Mouse (Mus musculus) heart, adult 11 months (tissue): ENCODE data around the gene Etfb.
"Not testable (repeated sequence)": the region's sequence is repeated elsewhere in the genome, so short reads cannot be mapped to it uniquely, and the experiment has no call there.

Experiments
- DNase-seq: peaks from one replicate; pipeline ENCODE4 v3.0.0; 2022

Gene Etfb

DNA sequence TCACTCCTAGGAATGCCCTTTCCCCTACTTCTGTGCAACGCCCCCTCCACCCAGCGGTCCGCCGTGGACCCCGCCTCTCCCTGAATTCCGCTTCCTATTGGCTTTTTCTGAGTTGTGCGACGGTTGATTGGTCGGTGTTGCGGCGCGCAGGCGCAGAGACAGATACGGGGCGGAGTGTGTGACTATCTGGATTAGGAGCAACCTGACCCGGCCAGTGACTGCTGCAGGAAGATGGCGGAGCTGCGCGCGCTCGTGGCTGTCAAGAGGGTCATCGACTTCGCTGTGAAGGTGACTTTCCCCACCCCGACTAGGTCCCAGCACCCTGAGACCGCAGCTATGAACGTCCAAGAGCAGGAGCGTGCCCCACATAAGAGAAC, at the start of gene Etfb, which contains the start of gene Gm45233:
Gene Etfb (plus strand): TSS at position 167 of the 377 bp plus-strand sequence.
Gene Gm45233 (plus strand): TSS at position 212 of the 377 bp plus-strand sequence.
- peak; percentile 100 for DNase-seq

DNA sequence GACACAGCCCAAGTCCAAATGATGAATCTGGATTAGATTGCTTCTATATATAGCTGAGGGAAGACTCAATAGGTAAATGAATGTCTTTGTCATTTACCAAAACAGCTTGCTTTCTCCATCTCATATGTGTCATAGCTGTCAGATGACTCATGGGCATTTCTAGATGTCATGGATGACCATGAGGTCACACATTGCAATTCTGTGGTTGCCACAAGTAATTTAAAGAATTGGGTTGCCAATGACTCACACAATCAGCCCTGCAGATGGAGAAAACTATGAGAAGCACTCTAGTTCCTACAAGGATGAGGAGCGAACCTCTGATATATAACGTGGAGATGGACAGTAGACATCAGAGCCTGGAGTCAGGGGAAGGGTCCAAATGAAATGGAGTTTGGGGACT, 44.4 kb upstream of the Etfb start:
- peak; percentile 3 for DNase-seq

DNA sequence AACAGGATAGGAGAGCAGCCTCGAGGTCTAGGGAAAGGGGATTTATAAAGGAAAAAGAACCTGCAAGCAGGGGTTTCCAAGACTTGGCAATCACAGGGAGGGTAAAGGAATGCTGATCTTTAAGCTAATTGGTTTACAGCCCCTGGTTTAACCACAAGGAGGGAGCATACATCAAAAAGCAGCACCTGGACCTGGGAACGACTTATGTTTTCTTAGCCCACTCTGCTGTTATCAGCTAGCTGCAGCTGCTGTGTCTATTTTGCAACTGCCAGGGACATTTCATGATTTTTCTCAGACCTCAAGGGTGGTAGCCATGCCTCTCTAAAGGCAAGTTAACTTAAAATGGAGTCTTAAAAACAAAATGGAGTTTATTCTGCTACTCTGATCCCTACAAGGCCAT, 41.2 kb upstream of the Etfb start:
- DNase-seq: peak; percentile 17

GRCm38 (mm10) chr7:43407573-43407972, 36.3 kb upstream of the Etfb start:
- peak; percentile 6 for DNase-seq

- no peak for DNase-seq
These were observed 35.7 kb upstream of the Etfb start, which contains the start of gene Siglecg for GRCm38 (mm10) chr7:43408131-43408553. Gene Siglecg, plus strand, starts transcription at chr7:43408204.

GRCm38 (mm10) chr7:43409084-43409483, 34.8 kb upstream of the Etfb start:
- DNase-seq: no peak

DNA sequence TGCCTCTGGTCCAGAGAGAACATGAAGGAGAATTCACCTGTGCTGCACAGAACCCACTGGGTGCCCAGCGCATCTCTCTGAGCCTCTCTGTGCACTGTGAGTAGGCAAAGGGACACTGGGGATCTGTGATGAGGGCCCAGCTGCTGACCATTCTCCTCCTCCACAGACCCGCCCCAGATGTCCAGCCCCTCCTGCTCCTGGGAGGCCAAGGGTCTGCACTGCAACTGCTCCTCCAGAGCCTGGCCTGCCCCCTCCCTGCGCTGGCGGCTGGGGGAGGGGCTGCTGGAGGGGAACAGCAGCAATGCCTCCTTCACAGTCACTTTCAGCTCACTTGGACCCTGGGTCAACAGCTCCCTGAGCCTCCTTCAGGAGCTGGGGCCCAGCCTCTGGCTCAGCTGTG, 32.2 kb upstream of the Etfb start:
- DNase-seq: not testable (repeated sequence)

DNA sequence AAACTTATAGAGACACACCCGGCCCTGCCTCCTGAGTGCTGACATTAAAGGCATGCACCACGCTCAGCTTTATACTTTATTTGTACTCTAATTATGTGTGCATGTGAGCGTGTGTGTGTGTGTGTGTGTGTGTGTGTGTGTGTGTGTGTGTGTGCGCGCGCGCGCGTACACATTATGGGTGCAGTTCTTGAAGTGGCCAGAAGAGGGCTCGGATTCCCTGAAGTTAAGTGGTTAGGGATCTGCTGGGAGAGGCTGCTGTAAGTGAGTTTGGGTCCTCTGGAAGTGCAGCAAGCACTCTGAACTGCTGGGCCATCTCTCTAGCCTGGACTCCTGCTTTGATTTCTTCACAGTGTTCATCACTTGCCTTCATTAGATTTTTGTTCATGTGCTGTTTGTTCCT, 26.6 kb upstream of the Etfb start:
- no peak for DNase-seq

DNA sequence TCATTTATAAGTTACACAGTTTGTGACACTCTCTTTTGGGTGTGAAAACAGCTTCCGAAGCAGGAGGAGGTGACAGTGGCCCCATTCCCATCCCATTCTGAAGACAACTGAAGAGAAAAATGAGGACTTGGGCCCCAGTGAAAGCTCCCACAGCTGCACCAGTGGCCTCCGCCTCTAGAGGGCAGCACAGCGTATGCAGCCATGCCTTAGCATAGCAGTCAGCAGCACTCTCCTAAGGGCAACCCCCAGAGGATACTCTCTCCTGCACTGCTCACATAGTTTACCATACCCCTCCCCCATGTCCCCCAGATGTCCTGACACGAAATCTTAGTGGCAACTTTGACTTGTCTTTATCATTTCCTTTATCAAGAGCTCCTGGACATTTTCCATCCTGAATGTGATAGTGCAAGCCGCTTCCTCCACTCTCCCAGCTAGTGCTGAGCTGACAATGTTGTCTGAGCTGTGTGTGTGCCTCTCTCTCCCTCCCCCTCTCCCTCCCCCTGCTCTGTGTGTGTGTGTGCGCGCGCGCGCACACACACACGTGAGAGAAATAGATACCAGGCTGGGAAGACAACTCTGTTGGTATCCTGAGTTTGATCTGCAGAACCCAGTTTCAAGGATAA, 20.8 kb upstream of the Etfb start:
- DNase-seq: peak; percentile 95

DNA sequence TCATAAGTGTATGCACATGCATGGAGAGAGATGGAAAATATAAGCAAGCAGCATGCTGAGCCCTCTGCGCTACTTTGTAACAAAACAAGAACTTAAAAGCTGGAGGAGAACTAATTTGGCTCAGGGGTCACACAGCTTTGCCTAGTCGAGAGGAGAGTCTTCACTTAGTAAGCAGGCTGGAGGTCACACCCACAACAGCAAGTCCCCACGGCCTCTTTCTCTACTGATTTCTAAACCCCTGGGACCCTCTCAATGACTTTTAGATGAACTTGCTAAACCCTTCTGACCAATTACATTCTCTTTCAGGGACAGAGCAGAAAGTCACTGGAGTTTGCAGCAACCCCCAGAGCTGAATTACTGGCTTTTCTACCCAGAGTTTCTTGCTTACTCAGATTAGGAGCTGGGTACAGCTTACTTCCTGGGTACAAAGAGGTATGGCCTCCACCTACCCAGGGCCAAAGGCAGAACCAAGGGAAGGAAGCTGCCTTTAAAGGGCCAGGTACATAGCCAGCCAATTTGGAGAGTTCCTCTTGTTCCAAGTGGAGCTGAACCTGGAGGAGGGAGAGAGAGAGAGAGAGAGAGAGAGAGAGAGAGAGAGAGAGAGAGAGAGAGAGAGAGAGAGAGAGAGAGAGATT, 19.8 kb upstream of the Etfb start:
- DNase-seq: no peak

- DNase-seq: no peak
These were observed 16.5 kb upstream of the Etfb start, which contains the start of gene Lim2 for GRCm38 (mm10) chr7:43427406-43427805. Gene Lim2, plus strand, starts transcription at chr7:43427670.

- DNase-seq: no peak
These were observed 14.4 kb upstream of the Etfb start for GRCm38 (mm10) chr7:43429500-43429899.

DNA sequence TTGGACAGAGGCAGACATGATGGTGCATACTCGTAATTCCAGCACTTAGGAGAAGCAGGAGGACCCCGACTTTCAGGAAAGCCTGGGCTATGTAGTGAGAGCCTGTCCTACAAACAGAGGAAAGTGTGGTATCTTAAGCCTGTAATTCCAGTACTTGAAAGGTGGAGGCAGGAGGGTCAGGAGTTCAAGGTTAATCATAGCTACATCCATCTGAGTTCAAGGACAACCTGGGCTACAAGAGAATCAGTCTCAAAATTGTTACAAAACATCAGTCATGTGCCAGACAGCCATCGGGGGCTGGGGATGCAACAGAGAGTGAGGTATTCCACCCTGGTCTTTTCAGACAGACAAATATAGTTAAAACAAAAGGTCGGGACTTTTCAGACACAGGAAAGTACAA, 11.0 kb upstream of the Etfb start:
- DNase-seq: no peak

DNA sequence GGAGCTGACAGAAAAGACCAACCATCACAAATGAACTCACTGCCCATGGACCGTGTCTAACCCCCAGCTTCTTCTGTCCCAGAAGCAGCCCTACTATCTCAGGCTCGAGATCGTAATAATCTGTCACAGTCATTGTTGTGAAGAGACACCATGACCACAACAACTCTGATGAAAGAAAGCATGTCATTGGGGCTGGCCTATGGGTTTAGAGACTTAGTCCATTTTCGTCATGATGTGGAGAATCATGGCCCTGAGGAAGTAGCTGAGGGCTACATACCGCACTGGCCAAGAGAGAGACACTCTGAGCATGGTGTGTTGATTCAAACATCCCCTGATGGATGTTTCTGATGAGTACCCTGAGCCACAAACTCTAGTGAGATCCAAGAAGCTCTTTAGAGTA, 9.2 kb upstream of the Etfb start:
- DNase-seq: no peak

- DNase-seq: no peak
These were observed 7.3 kb upstream of the Etfb start, which contains the start of gene Nkg7 for GRCm38 (mm10) chr7:43436341-43437255. Gene Nkg7, plus strand, starts transcription at chr7:43437073.

DNA sequence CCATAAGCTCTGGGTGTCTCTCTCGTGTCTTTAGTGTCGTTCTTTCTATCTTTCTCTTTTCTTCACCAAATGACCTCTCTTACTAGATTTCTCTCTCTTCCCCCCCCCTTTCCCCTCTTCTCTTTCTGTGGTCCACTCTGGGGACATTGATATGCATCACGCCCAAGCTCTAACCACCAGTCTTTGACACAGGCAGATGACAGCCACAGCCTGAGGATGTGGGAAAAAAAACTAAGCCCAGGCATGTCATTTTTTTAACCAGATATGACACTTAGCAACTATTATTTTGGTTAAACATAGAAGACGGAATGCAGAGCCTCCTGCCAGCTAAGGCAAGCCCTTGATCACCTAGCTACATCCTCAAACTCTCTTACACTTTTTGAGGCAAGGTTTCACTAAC, 5.3 kb upstream of the Etfb start:
- DNase-seq: no peak

DNA sequence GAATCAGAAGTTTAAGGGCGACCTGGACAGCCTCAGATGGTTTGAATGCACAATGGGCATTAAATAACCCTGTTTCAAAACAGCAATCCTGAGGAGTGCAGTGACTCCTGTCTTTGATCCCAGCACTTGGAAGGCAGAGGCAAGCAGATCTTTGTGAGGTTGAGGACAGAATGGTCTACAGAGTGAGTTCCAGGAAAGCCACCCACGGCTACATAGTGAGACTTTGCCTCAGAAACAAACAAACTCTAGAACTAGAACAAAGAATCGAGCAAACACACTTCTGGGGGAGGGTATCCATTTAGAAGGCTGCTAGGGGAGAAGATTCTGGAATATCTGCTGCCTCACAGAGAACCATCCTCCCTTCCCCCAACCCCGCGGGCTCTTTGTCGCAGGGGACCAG, 3.4 kb upstream of the Etfb start, which contains the start of gene Cldnd2:
Gene Cldnd2 (plus strand): TSS at position 301 of the 400 bp plus-strand sequence.
- DNase-seq: no peak

GRCm38 (mm10) chr7:43441071-43441470, 2.8 kb upstream of the Etfb start:
- no peak for DNase-seq

- no peak for DNase-seq
These were observed 1.2 kb upstream of the Etfb start for GRCm38 (mm10) chr7:43442684-43443083.

- peak; percentile 99 for DNase-seq
These were observed 562 bp upstream of the Etfb start for GRCm38 (mm10) chr7:43443126-43443916.

GRCm38 (mm10) chr7:43447801-43448200, 3.9 kb downstream of the Etfb start:
- no peak for DNase-seq

GRCm38 (mm10) chr7:43448246-43448645, 4.4 kb downstream of the Etfb start:
- no peak for DNase-seq

DNA sequence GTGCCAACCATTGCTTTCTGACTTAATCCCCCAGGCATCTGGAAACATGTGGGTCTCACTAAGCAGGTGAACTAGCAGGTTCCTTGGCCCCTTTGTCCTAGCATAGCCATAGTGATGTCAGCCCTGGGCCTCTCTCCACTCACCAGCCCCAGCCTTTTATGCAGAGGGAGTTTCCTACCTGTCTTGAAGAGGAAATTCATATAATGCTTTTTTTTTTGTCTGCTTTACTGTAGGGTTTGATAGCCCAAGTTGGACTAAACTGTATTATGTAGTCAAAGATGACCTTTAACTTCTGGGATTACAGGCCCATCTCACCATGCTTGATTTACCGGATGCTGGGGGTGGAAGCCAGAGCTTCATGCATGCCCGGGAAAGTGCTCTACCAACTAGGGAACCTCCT, 5.9 kb downstream of the Etfb start:
- no peak for DNase-seq
